ENCODE assay signal across 17 mouse cellular contexts in genomic region chr10:40479621-40480193, GRCm38 (mm10).
A peak's percentile ranks its signal among the peaks of the same experiment; 100 is the strongest.
DNase-seq lines count a peak whose midpoint lies in the region; ATAC-seq lines count a peak whose summit lies in the region.
"Had no signal": no experiment of that assay in that cellular context is flagged by ENCODE, and none has a peak within 500 bp of the region (broad histone marks: within the 10 kb centered on the region; RNA-seq: fewer than 3 reads in every experiment).

No protein-coding gene starts in this region.

- 65% methylated on average over 8 of the region's 8 CpGs for WGBS in kidney, embryonic 16.5 days
- WGBS in kidney, embryonic 14.5 days: 72% methylated on average over 8 of the region's 8 CpGs
- WGBS in macrophage (ENCODE audit: missing documents): 48% methylated on average over 8 of the region's 8 CpGs

- H3K36me3 ChIP-seq in kidney, embryonic 16.5 days (ENCODE audit: insufficient read depth, low read length): peaks cover 6% of the 10 kb centered on the region; the same call in 1 of the 2 replicates
- H3K36me3 ChIP-seq in kidney, embryonic 14.5 days (ENCODE audit: control insufficient read depth, insufficient read depth, low read length): peaks cover 37% of the 10 kb centered on the region; the same call in 1 of the 2 replicates
- H3K36me3 ChIP-seq in macrophage (ENCODE audit: inconsistent target): no peaks in the 10 kb centered on the region

- H3K9me3 ChIP-seq in kidney, embryonic 16.5 days (ENCODE audit: low read length): no peaks in the 10 kb centered on the region
- H3K9me3 ChIP-seq in kidney, embryonic 14.5 days (ENCODE audit: control insufficient read depth, low read length): no peaks in the 10 kb centered on the region
- H3K9me3 ChIP-seq: embryonic facial prominence, embryonic 15.5 days; G1E; heart, embryonic 13.5 days; hindbrain, embryonic 10.5 days had no signal

- no peak overlapping the region for H3K4me2 ChIP-seq in kidney, embryonic 16.5 days (replicated peaks; ENCODE audit: low read depth, low read length)
- no peak overlapping the region for H3K4me2 ChIP-seq in kidney, embryonic 14.5 days (replicated peaks; ENCODE audit: low read depth, low read length)
- H3K4me2 ChIP-seq: embryonic facial prominence, embryonic 15.5 days; heart, embryonic 13.5 days; lung, embryonic 14.5 days had no signal

- H3K4me1 ChIP-seq in kidney, embryonic 16.5 days (ENCODE audit: insufficient read depth, low read length): peaks cover 5% of the 10 kb centered on the region; the same call in 1 of the 2 replicates
- no peaks in the 10 kb centered on the region for H3K4me1 ChIP-seq in kidney, embryonic 14.5 days (ENCODE audit: control insufficient read depth, insufficient read depth, low read length)
- H3K4me1 ChIP-seq: embryonic facial prominence, embryonic 15.5 days; hindbrain, embryonic 10.5 days had no signal

- DNase-seq in thymus, postnatal 0 days (ENCODE audit: low spot score): peak; percentile 18
- no peak for DNase-seq in thymus, adult 18-20 months
- DNase-seq in frontal cortex, postnatal 25 days (ENCODE audit: low spot score in 2 of 2): no peak
- DNase-seq in kidney, postnatal 25 days: no peak
- DNase-seq: cerebellum, adult 11 months; liver; lung, embryonic 14.5 days; right cerebral cortex, postnatal 25 days had no signal

- ATAC-seq in kidney, embryonic 16.5 days (ENCODE audit: low FRiP score, low TSS enrichment): 0 out of 2 replicates have a peak, but pooled peaks have one; percentile 19
- ATAC-seq in kidney, embryonic 14.5 days (ENCODE audit: low FRiP score, low TSS enrichment): no peak
- ATAC-seq in megakaryocyte-erythroid progenitor cell, adult 5-6 weeks (replicated peaks; ENCODE audit: low FRiP score, low TSS enrichment, poor library complexity, severe bottlenecking): no peak
- ATAC-seq: midbrain, embryonic 16.5 days had no signal

- H3K27me3 ChIP-seq in kidney, embryonic 16.5 days (ENCODE audit: insufficient read depth, low read length): no peaks in the 10 kb centered on the region
- H3K27me3 ChIP-seq in kidney, embryonic 14.5 days (ENCODE audit: control insufficient read depth, insufficient read depth, low read length): no peaks in the 10 kb centered on the region
- H3K27me3 ChIP-seq: embryonic facial prominence, embryonic 15.5 days; heart, embryonic 13.5 days had no signal

- H3K27ac ChIP-seq in kidney, embryonic 16.5 days (ENCODE audit: low read length): no peak overlapping the region
- H3K27ac ChIP-seq in kidney, embryonic 14.5 days (ENCODE audit: low read depth, low read length): no peak overlapping the region
- H3K27ac ChIP-seq in macrophage: peak overlapping the region; percentile 44
- H3K27ac ChIP-seq: embryonic facial prominence, embryonic 15.5 days; heart, embryonic 13.5 days; hindbrain, embryonic 10.5 days had no signal

- no peak overlapping the region for H3K9ac ChIP-seq in kidney, embryonic 16.5 days (replicated peaks; ENCODE audit: low read length)
- no peak overlapping the region for H3K9ac ChIP-seq in kidney, embryonic 14.5 days (ENCODE audit: low read depth, low read length)
- H3K9ac ChIP-seq: embryonic facial prominence, embryonic 15.5 days; heart, embryonic 13.5 days; lung, embryonic 14.5 days had no signal

- H3K4me3 ChIP-seq in kidney, embryonic 16.5 days (ENCODE audit: low read length): no peak overlapping the region
- H3K4me3 ChIP-seq in kidney, embryonic 14.5 days (ENCODE audit: low read length): no peak overlapping the region
- no peak overlapping the region for H3K4me3 ChIP-seq in macrophage (ENCODE audit: inconsistent target)
- H3K4me3 ChIP-seq: embryonic facial prominence, embryonic 15.5 days; heart, embryonic 13.5 days; hindbrain, embryonic 10.5 days had no signal

- no peaks in the 10 kb centered on the region for H3K79me2 ChIP-seq in macrophage (ENCODE audit: inconsistent target)
